Mouse (Mus musculus) layer of hippocampus, adult 18-20 months (tissue): ENCODE results near the gene Cntn5. TPM values are rescaled to one million over a fixed set of nuclear protein-coding genes. Genes with fewer than 3 reads are reported as not detected.
A peak's percentile ranks its signal among the peaks of the same experiment; 100 is the strongest.

ENCODE experiments used
- DNase-seq, 2 experiments: peaks; one replicate each; pipeline ENCODE4 v3.0.0; 2022; ENCODE audit warnings: low spot score in 2 of 2
- microRNA-seq, 2 experiments: library from miRNA; unstranded; fragments of <30 nt; microRNA quantifications; one replicate each; pipeline ENCODE4 v1.2.0; 2021
- total RNA-seq, 2 experiments: library from RNA; stranded (reverse); gene quantifications; 2 replicates each; pipeline ENCODE4 v1.2.3; 2021

The Cntn5 gene
- total RNA-seq, 2 experiments from 2014 or later: 7.3 to 8.5 TPM

DNA sequence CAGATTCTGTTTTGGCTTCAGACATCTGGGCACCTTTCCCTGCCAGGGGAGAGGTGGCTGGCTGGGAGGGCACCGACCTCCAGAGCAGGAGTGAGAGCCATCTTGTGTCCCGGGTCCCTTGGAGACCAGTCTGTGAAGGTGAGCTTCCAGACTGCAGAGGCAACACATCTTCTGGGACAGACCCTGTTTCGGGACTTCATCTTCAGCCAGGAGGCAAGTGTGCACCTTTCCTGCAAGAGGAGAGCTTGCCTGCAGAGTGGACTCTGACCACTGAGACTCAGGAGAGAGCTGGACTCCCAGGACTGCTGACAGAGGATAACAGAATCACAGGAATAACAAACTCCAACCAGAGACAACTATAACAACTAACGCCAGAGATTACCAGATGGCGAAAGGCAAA, 1195.9 kb downstream of the Cntn5 start:
- no peak for DNase-seq

DNA sequence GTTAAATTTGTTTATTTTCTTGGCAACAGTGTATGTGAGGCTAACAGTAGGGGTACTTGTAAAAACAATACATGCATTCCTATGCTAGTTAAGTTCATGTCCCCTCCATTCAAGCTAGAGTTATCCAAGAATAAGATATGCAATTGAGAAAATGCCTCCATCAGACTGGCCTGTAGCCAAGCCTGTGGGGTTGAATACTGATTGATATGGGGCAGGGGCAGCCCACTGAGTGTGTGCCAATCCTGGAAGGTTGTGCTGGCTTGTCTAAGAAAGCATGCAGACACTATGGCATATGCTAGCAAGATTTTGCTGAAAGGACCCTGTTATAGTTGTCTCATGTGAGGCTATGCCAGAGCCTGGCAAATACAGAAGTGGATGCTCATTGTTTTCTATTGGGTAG, 1196.8 kb downstream of the Cntn5 start:
- no peak for DNase-seq

DNA sequence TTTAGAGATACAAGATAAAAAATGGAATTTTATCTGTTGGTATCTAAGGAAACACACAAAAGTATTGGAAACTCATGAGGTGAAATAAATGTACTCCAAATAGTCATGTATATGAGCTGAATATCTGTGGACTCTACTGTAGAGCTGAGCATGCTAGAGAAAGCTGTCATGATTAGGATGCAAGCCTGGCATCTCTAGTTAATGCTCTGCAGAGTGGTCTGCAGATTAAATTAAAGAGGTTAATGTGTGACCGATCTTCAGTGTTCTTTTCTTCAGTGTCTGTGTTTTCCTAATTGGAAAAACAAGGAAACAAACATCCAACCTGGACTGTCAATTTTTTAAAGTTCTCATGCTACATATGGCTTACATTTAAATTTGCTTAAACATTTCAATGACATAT, 1199.4 kb downstream of the Cntn5 start:
- no peak for DNase-seq

DNA sequence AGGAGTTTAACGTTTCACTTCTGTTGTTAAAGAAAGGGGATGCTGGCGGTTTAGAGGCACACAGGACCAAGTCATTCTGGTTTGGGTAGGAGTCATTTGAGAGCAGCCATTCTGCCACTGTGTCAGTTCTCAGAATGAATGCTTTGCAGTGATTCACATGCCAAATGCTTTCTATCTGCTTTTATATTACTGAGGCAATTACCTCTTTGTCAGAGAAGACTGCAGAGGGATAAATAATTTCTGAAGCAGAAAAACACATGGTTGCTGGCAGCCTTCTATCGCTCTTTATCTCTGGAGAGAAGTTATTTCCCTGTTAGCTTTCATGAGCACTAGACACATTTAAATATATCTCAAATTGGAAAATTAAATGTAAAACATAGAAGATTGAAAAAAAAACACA, 1207.9 kb downstream of the Cntn5 start:
- DNase-seq: peak in 1 of 2 experiments; percentile 37

DNA sequence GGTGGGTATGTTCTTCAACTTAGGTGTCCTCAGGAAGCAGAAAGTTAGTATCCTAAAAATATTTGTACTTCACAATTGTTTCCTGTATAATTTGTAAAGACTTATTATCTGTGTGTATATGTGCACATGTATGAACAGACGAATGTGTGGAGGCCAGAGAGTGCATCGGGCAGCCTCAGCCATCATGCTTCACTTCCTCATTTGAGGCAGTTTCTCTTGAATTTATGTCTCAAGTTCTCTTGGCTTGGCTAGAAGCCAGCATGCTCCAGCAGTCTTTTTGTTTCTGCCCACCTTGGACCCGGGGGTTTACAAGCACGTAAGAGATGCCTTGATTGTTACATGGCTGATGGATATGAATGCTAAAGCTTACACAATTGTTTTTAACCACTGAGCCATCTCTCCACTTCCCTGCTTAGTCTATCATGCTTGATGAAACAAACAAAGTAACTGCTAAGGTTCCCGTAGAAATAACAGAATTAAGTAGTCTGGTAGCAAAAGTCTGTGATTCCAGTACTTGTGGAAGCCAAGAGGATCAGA, 1222.2 kb downstream of the Cntn5 start:
- DNase-seq: no peak

- no peak for DNase-seq
These were observed 1228.5 kb downstream of the Cntn5 start for GRCm38 (mm10) chr9:9676078-9676477.

DNA sequence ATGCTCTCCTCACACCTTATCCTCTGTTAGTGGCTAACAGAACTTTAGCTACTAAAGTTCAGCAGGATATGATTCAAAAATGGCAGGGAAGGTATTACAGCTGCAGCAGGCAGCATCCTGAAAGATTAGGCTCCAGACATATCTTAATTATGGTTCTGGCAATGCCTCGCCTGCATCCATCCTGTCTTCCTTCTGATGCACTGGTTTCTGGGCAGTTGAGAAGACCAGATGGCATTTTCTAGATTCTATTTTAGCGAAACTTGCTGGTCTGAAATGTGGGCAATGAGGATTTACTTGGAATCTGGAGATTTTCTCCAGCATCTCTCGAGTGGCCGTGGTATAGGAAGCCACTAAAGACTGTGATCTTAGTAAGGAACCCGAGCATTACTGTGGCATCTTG, 1230.0 kb downstream of the Cntn5 start:
- DNase-seq: peak in 1 of 2 experiments; percentile 15

DNA sequence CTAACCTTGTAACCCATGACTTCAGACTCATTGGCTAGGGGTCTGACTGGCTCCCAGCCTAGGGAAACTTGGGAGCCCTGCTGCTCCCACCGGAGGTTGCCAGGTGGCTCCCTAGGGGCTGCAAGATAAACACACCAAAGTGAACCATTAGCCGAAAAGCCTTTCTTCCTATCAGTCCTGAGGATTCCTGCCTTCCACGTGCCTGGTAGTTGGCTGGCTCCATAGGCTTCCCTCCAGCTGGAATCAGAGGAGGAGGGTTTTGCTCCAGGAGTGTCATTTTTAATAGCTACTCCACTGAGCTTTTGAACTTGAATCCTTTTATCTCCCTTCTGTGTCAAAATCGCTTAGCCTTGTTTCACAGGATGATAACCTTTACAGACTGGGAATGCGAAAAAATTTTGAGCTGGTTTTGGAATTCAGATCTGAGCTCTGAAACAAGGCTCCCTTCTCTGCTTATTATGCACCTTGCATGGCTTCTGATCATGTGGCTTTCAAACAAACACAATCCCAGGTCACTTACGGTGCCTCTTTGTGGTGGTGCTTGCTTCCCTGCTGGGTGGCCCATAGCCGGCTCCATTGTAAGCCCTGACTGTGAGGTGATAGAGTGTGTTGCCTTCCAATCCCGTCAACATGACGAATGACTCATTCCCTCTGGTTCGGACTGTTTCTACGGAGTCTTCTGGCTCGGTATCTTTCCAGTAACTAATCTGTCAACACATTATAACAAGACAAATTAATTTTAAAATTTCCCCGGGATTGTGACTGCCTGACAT, 1231.1 kb downstream of the Cntn5 start:
- peak in 1 of 2 experiments; percentile 25 for DNase-seq

DNA sequence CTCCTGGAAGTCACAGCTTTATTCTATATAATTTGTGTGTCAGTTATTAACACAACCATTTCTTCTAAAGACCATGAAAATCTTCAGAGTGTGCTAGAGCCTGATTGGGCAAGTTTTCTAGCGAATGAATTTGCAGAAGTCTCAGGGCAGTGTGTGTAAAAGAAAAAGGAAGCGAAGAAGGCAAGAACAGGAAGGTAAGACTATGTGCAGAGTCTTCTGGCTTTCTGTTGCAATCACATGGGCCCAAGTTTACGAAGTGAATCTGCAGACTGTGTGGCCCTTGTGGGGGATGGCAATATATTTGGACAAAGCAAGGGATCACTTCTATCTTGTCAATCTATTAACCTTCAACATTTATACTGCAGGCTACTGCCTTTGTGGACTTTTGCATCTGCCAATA, 1251.1 kb downstream of the Cntn5 start:
- DNase-seq: no peak

GRCm38 (mm10) chr9:9647361-9647760, 1257.2 kb downstream of the Cntn5 start:
- no peak for DNase-seq

DNA sequence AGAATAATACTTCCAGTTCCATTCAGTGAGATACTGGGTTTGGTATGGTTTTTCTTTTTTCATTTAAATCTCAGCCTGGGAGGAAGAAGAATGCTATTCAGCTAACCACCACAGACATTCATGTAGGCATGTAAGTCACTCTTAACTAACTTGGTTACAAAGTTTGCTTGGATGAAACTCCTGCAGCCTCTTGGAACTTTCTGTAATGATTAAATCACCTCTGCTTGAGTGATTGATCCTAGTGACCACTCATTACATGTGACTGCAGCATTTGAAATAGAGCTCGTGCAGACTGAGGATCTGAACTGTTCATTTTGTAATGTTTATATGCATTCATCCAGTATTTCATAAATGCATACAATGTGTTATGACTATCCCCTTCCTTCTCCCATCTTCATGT, 1258.3 kb downstream of the Cntn5 start:
- no peak for DNase-seq

Small RNA genes lying within 50 kb of the gene (microRNA-seq; reads per million reads assigned to microRNA genes)
- 0 reads per million in 2 experiments for gene Gm24496
- 0 reads per million in 2 experiments for gene Gm25086
- gene Gm26195: 0 reads per million in 2 experiments
- 0 reads per million in 2 experiments for gene Mir6237
